Mouse (Mus musculus): Measurements from ENCODE around the gene Ptprg.

- TF ChIP-seq CTCF (IDR thresholded peaks at IDR 0.05; ENCODE audit: low read depth) (no peak), EP300 (IDR thresholded peaks at IDR 0.05; ENCODE audit: low read depth) (no peak)
Observed at GRCm38 (mm10) chr14:12127951-12128350, 574.6 kb downstream of the Ptprg start.
